ENCODE assay signal across 8 mouse cellular contexts in the genomic region with DNA sequence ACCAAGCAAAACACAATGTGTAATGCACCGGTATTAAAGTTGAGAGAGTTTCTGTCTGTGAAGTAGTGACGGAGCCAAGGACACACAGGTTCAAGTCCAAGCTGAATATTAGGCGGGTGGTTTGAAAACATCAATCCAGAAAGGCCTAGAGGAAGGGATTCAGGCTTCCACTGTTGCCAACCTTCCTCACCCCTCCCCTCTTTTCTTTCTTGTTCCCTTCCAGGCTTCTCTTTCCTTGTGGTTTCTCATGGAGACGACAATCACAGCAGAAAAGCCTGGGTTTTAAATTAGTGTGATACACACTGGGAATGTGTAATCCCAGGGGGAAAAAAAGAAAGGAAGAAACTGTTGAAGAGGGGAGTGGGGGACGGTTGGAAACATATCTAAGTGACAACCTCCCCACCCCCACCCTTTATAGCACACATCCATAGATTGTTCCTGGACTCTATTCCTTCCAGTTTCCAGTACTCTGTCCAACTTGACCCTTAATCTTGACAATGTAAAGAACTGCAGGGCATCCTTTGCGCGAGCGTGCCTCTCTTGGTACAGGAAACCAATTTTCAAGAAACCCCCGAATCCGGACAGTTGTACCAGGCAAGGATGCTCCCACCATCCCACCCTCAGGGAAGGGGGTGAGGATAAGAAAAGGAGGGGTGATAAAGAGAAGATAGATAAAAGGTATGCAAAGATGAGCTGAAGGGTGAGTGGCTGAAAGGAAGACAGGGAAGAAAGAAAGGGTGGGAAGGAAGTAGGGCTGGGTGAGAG. TPM values are rescaled to one million over a fixed set of nuclear protein-coding genes. Genes with fewer than 3 reads are reported as not detected.
DNase-seq lines count a peak whose midpoint lies in the region; ATAC-seq and TF ChIP-seq lines count a peak whose summit lies in the region.

No protein-coding gene starts in this region.

- no peak for DNase-seq in kidney, adult 11 months
- DNase-seq in cerebellum, postnatal 10 days: peak; percentile 25 to 26
- DNase-seq in forebrain, postnatal 0 days: no peak
- DNase-seq in midbrain, embryonic 11.5 days (ENCODE audit: low spot score, missing footprints): peak; percentile 89
- DNase-seq in adrenal gland, postnatal 10 days: no peak
- no peak for DNase-seq in lung, postnatal 4 days
- no peak for DNase-seq in kidney, postnatal 36 days

- H3K9me3 ChIP-seq in kidney, embryonic 15.5 days (replicated peaks): no peaks in the 10 kb centered on the region
- no peaks in the 10 kb centered on the region for H3K9me3 ChIP-seq in forebrain, postnatal 0 days (ENCODE audit: low read length)
- no peaks in the 10 kb centered on the region for H3K9me3 ChIP-seq in midbrain, embryonic 11.5 days (ENCODE audit: control insufficient read depth, low read length)

- ATAC-seq in kidney, embryonic 15.5 days (replicated peaks; ENCODE audit: low FRiP score): no peak
- ATAC-seq in forebrain, postnatal 0 days: peak; percentile 12
- peak; percentile 0; the same call in 1 of the 2 replicates for ATAC-seq in midbrain, embryonic 11.5 days (ENCODE audit: low FRiP score)

- no peak overlapping the region for H3K9ac ChIP-seq in kidney, embryonic 15.5 days
- peak overlapping the region; percentile 85 for H3K9ac ChIP-seq in forebrain, postnatal 0 days
- peak overlapping the region; percentile 70 for H3K9ac ChIP-seq in midbrain, embryonic 11.5 days (ENCODE audit: low read length)

- peaks cover 20% of the 10 kb centered on the region; the same call in 1 of the 2 replicates for H3K27me3 ChIP-seq in kidney, embryonic 15.5 days
- H3K27me3 ChIP-seq in forebrain, postnatal 0 days (ENCODE audit: insufficient read depth, low read length): no peaks in the 10 kb centered on the region
- H3K27me3 ChIP-seq in midbrain, embryonic 11.5 days (ENCODE audit: control insufficient read depth, insufficient read depth, low read length): no peaks in the 10 kb centered on the region

- TF ChIP-seq CTCF in forebrain, postnatal 0 days (IDR thresholded peaks at IDR 0.05; ENCODE audit: low read depth): no peak

- H3K27ac ChIP-seq in kidney, embryonic 15.5 days: no peak overlapping the region
- H3K27ac ChIP-seq in forebrain, postnatal 0 days (ENCODE audit: low read depth, low read length): peak overlapping the region; percentile 93
- peak overlapping the region; percentile 85 for H3K27ac ChIP-seq in midbrain, embryonic 11.5 days (ENCODE audit: low read depth, low read length)

- no peaks in the 10 kb centered on the region for H3K36me3 ChIP-seq in kidney, embryonic 15.5 days
- no peaks in the 10 kb centered on the region for H3K36me3 ChIP-seq in forebrain, postnatal 0 days (ENCODE audit: insufficient read depth)
- no peaks in the 10 kb centered on the region for H3K36me3 ChIP-seq in midbrain, embryonic 11.5 days (ENCODE audit: control insufficient read depth, insufficient read depth, low read length)

- H3K4me1 ChIP-seq in kidney, embryonic 15.5 days: peaks cover 8% of the 10 kb centered on the region; the same call in 1 of the 2 replicates
- peaks cover 23% of the 10 kb centered on the region for H3K4me1 ChIP-seq in forebrain, postnatal 0 days (ENCODE audit: insufficient read depth)
- H3K4me1 ChIP-seq in midbrain, embryonic 11.5 days (ENCODE audit: control insufficient read depth, insufficient read depth, low read length): peaks cover 14% of the 10 kb centered on the region

- peak overlapping the region; percentile 91 for H3K4me2 ChIP-seq in kidney, embryonic 15.5 days
- H3K4me2 ChIP-seq in forebrain, postnatal 0 days (ENCODE audit: low read depth): peak overlapping the region; percentile 56
- peak overlapping the region; percentile 64 for H3K4me2 ChIP-seq in midbrain, embryonic 11.5 days

- peak overlapping the region; percentile 54 for H3K4me3 ChIP-seq in kidney, embryonic 15.5 days (replicated peaks)
- peak overlapping the region; percentile 79 for H3K4me3 ChIP-seq in forebrain, postnatal 0 days (ENCODE audit: low read depth, low read length)
- H3K4me3 ChIP-seq in midbrain, embryonic 11.5 days (ENCODE audit: low read depth, low read length): peak overlapping the region; percentile 58

- 24% methylated on average over 10 of the region's 10 CpGs for WGBS in kidney, embryonic 15.5 days
- WGBS in forebrain, postnatal 0 days: 3% methylated on average over 10 of the region's 10 CpGs
- WGBS in midbrain, embryonic 11.5 days: 12% methylated on average over 10 of the region's 10 CpGs

RNA-seq across cellular contexts. Expression of gene Ctnna2, which starts 0.8 kb away (rescaled TPM):
- 0.62 and 2.0 TPM in 2 replicates for polyA plus RNA-seq in kidney, embryonic 15.5 days (2015; fragmentation: Nextera tagmentation; extraction: Ambion mirVana)
- 207 and 243 TPM in 2 replicates for total RNA-seq in forebrain, postnatal 0 days (2014; rRNA removed)
- polyA plus RNA-seq in forebrain, postnatal 0 days (2015; fragmentation: Nextera tagmentation; extraction: Ambion mirVana): 77.5 and 91.5 TPM in 2 replicates
- polyA plus RNA-seq in midbrain, embryonic 11.5 days (2014; fragmentation: Nextera tagmentation; extraction: Ambion mirVana): 49.4 and 55.4 TPM in 2 replicates
- 1 to 10 TPM; 3.0 to 6.3 TPM for total RNA-seq in adrenal gland, postnatal 10 days (2021)

Comparison
In these comparisons a context has a peak if more than half of its experiments do, and no peak if none do; other contexts are left out.
1. DNase-seq: peak in cerebellum, postnatal 10 days (2 of 2) and midbrain, embryonic 11.5 days (single experiment); none in kidney, adult 11 months (single experiment), forebrain, postnatal 0 days (single experiment), adrenal gland, postnatal 10 days (single experiment), lung, postnatal 4 days (0 of 2) and kidney, postnatal 36 days (0 of 2).
2. RNA of gene Ctnna2, which starts 0.8 kb away (polyA plus RNA-seq): 77.5 to 91.5 TPM in forebrain, postnatal 0 days and 49.4 to 55.4 TPM in midbrain, embryonic 11.5 days; 0.62 to 2.0 TPM in kidney, embryonic 15.5 days; every median in the first group is over 10 times any median in the second.
3. Peak in every context shown above with its lines, with median percentiles within 50 percentile points of each other: H3K4me2 ChIP-seq and H3K4me3 ChIP-seq.